14 mouse cellular contexts compared by ENCODE assay signal in genomic region chrX:47760212-47760611, GRCm38 (mm10).
"Had no signal": no experiment of that assay in that cellular context is flagged by ENCODE, and none has a peak within 500 bp of the region (broad histone marks: within the 10 kb centered on the region; RNA-seq: fewer than 3 reads in every experiment).

No protein-coding gene starts in this region.

- DNase-seq: kidney, adult 18-20 months; kidney, postnatal 25 days; lung, adult 2 months; lung, postnatal 4 days; retina, postnatal 1 day; right cerebral cortex, postnatal 14 days; thymus, postnatal 14 days had no signal

- H3K27me3 ChIP-seq: liver, embryonic 15.5 days; midbrain, embryonic 15.5 days; neural tube, embryonic 13.5 days had no signal

- H3K36me3 ChIP-seq: limb, embryonic 10.5 days; liver, embryonic 15.5 days; midbrain, embryonic 15.5 days; neural tube, embryonic 13.5 days had no signal

- H3K4me3 ChIP-seq: left cerebral cortex, adult 2 months; limb, embryonic 10.5 days; liver, embryonic 15.5 days; midbrain, embryonic 15.5 days; neural tube, embryonic 13.5 days had no signal

- H3K4me2 ChIP-seq: liver, embryonic 11.5 days; liver, embryonic 15.5 days; midbrain, embryonic 11.5 days; midbrain, embryonic 15.5 days; neural tube, embryonic 13.5 days had no signal
